Mouse (Mus musculus) c-Kit-positive CD71-positive TER-119-negative erythroid progenitor cells, embryonic 14.5 days (primary cell): Measurements from ENCODE around the gene Tenm4.

Source experiments
- DNase-seq: peaks from one replicate; pipeline ENCODE4 v3.0.0-alpha.2; 2013; ENCODE audit warnings: low read depth

The Tenm4 gene

DNA sequence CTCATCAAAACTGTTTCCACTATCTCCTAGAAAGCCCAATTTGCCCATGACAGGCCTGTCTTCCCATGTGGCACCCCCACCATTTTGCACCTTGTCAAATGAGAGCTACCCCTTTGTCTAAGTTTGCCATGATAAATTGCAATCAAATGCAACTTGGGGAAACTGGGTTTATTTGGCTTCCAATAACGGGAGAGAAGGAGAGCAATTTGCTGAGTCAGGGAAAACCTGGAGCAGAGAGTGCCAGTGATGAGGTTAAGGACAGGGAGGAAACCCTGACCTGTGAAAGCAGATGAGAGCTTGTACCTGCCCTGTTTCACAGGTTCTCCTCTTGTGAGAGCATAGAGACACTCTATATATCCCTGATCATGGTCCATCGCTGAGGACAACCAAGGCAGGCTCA is 170.4 kb downstream of the Tenm4 start:
- no peak for DNase-seq

DNA sequence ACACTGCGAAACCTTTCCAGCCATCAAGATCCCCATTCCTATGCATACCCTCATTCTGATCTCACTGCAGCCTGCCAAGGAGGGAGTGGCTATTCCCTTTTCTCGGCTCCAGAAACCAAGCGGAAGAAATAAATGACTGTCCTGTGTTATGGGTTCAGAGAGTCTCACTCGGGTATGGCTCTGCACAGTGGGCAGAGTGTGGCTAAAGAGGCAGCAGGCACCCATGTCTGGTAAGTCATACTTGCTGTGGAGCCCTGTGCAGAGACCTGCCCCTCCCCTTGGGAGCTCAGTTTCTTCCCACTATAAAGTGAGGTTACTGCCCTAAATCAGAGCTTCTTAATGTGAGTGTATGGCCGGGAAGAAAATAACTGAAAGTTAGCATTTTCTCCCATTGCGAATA is 171.9 kb downstream of the Tenm4 start:
- no peak for DNase-seq

DNA sequence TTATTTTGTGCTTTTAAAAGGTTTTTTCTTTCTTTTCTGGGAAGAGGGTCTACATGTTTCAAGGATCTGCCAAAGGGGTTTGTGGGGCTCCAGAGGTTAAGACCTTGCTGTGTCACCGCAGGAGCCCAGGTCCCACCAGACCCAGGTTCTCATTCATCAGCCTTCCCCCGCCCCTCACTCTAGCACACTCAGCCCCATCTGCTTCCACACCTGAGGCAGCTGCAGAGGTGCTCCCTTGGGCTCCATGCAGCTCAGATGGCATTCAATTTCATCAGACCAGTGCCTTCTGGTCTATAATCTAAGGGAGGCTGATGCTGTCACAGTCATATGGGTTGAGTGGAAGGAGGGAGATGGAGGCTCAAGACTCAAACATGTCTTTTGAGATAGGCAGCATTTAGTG is 172.6 kb downstream of the Tenm4 start:
- DNase-seq, result no peak

DNA sequence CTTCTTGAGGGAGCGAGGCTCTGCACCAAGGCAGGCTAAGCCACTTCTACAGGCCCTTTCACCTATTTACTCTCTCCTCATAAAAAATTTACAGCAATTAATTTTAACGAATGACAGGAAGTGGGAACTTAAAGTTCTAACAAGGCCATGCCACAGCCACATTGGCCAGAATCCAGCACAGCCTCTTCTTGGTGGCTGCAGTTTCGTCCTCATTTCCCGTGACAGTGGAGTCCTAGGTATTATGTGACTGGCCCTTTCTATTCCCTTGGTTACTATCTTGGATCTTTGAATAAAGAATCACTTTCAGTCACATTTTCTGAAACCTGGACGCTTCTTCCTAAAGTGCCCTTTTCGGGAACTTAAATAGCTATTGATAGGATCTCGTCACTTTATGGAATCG is 181.6 kb downstream of the Tenm4 start:
- DNase-seq, result no peak

DNA sequence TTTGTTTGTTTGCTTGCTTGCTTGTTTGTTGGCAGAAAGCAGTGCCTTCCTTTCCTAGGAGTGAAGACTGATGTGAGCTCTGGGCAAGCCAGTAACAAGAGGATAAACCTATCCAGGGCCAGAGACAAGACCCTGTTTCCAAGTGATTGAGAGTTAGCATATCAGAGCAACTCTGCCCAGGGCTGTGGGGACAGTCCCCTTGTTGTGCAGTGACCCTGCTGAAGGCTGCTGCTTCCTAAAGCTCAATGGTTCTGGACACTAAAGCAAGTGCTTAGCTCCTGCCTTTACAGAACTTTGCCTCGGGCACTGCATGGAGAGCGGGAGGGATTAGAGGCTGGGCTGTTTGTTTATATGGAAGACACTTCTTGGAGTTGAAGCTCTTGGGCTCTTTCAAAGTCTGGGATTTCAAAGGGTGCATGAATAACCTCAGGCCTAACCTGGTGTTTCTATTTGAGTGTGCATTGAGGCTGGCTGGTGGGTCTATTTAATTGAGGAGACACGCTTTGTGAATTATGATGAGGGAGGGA is 185.3 kb downstream of the Tenm4 start:
- no peak for DNase-seq

DNA sequence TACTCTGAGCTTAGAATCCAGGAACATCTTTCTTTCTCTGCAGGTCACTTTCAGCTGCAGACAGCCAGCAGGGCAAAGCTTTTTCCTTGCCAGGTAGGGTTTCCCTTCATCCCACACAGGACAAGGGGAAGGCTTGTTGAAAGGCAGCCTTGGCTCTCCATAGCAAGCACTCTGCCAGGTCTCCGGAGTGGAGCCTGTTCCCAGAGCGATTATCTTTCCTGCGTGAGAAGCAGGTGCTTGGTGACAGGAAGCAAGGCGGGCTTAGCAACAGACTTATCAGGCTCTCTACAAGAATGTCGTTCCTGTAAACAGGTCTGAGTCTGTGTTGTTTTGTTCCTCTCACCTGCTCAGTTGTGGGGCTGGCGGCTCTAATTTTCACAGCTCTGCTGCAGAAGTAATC is 186.5 kb downstream of the Tenm4 start:
- DNase-seq, result no peak

DNA sequence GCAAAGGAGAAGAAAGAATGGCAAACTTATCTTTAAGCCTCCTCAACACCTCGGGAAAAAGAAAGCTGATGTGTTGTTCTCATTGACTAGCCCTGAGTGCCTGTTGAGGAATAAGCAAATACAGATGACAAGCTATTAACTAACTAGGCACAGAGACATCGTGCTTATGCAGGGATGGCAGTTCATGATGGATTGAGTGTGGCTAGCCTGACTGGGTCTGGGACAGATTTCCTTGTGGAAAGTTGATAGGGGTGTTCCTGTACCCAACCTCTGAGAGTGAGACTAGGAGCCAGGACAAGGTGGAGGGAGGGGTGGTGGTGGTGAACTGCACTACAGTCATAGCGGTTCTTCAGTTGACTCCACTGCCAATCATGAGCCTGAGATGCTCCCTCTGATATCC is 192.3 kb downstream of the Tenm4 start:
- DNase-seq, result no peak

DNA sequence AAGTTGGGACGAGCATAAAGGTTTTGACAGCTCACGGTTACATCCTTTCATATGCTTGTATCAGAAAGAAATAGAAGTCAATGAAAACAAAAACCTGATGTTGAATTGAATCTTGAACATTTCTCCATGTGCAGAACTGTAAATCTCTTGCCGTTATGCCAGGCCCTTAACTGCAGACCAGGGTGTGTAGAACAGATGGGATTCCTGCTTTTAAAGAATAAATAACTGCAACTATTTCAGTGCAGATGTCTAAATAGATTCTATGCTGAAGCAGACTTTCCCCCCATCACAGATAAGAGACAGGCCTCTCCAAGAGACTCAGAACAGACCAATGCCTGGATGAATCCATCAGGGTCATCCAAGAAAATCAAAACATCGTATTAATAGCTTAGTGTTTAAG is 198.9 kb downstream of the Tenm4 start:
- no peak for DNase-seq

DNA sequence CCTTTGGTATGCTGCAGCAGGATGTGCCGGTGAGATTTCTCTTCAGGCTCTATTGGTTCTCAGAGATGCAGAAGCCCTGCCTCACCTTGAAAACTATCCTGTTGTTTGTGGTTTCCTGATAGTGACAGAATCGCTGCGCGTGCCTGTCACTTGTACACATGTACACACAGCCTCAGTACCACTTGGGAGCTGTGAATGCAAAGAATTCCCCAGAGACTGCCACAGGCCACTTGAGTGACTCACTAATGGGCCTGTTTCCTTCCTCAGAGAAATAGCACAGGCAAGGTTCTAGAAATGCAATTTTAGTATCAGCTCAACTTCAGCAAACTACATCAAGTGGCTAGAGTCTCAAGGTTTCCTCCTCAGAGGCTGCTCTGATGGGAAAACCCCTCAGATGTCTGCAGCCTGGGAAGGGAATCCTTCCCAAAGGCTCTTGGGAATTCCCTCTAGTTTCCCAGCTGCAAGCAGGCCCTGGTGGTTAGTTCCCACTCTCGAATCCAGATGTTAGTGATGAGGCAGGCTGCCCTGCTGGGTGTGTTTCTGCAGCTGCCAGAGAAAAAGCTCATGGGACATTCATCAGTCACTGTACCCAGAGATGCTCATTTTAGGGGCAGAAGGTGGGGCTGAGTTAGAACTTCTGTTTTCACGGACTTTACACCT is 203.1 kb downstream of the Tenm4 start:
- DNase-seq, result no peak

DNA sequence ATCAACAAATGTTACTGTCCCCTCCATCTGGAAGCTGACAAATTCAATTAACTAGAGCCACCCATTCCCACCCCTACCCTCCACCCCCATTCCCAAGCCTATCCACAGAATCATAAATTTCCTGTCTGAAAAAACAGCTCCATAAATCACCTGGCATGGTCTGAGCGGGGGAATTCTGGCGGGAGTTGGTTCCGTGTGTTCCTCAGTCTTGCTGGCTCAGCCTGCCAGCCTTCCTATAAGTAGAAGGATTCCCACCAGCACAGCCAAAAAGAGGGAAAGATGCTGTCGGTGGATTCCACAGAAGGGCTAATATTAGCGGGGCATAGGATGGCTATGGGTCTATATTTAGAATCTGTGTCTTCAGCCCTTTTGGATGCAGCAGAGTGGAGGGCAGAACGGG is 204.5 kb downstream of the Tenm4 start:
- DNase-seq, result no peak

DNA sequence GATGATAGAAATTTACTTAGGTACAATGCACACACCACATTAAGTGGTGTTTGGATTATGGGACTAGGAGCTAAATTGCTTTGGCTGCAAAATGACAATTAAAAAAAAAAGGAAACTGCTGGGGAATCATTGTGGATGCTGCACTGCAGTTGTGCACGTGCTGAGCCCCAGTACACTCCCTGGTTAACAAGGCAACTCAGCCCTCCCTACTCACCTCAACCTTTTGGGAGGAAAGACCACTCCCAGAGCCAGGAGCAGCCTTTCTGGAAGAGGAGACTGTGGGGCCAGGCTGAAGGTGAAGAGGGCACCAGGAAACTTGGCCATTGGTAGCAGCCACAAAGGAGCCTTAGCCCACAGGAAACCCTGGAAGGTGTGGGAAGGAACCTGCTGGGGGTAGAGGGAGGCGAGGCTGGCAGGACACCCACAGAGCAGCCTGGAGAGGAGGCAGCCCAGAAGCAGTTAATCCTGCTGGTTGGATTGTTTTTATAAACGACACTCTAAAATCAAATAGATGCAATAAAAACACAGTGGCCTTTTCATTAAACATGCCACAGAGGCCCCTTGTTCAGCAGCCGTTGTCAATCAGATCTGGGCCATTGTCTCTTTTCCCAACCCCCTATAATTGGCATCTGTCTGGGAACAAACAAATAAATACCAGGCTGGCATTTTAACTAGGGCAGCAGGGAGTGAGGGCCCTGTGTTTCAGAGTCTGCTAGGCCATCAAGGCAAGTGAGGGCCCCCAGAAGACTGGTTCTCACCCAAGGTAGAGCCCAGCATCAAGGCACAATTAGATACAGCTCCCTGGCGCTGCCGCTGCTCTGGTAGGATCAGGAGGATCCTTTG is 212.9 kb downstream of the Tenm4 start:
- DNase-seq, result no peak

DNA sequence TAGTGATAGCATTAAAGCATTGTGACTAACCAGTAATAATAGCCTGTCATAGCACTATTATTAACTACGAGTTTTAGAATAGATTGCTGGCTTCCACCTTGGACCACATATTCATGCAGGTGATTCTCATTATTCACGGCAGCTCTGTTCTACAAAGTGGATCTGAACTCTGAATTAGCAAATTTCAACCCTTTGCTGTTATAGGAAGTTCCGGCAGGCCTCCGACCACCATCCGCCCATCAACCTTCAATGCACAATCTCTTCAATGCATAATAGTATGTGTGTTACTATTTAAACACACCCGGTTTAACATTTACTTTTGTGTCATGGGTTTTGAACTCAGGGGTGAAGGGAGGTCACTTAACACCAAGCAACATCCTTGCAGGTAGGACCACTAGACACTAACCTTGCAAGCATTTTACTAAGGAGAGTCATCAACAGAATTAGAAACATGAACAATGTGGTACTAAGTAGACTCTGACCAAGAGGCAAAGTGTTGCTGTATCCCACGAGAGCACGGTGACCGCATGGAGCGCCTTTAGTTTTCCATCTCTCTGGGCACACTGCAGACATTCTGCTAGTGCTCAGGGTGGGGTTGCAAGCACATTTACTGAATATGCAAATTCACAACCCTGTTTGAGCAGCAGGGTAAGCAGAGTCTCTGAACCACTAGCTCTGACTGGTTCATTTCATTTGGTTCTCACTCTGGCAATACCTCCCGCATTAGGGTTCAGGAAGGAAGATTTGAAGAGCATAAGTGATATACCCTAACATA is 213.9 kb downstream of the Tenm4 start:
- no peak for DNase-seq

DNA sequence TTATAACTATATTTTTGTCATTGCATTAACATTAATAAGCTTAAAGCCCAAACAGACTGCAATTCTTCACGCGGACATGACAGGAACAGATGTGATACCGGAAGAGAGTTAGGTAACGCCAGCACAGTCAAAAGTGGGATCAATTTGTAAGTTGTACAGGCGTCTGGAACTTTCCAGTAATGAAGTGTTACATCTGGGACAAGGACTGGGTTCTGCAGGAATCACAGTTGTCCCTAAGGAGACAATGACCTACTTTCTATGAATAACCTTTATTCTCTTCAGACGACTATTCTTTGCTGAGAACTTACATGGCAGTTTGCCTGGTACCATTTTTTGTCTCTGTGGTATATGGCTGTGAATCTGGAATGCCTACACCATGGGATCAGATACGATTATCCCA is 214.8 kb downstream of the Tenm4 start:
- DNase-seq, result no peak

DNA sequence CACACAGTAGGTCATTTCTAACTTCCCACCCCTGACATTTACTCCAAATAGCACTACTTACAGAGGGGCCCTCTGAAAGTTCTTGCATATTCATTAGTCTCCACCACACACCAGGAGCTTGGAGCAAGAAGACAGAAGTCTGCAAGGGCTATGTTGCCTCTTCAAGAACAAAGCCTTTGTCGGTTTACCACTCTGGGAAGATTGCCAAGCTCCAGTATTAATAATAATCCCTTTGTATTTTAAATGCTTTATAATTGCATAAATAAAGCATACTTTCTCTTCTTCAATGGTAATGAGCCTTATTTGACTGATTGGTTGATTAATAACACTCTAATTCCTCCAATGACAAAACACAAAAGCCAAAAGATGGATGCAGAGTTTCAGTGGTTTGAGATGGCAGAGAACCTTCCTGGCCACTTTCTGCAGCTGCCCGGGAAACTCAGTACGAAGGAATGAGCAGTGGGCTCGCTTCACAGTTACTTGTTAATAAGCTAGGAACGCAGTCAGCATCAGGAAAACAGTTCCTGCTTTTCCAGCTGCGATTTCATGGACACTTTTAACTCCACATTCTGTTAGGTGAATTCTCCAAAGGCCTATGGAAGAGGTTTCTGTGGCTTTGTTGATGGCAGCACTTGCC is 219.1 kb downstream of the Tenm4 start:
- DNase-seq, result no peak

DNA sequence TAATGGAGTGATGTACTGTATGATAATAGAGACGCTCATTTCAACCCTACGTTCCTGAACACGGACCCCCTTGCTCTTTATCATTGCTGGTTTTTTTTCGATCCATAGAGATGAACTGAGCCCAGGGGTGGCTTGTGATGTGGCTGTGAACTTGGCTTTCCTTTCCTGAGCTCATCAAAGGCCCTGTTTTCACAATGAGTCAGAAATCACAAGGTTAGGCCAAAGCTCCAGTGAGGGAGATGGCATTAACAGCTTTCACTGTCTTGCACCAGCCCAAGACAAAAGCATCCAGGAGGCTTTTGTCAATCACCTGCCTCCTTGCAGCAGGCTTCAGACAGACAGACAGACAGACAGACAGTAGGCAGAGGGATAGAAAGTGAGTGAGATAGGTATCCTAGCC is 219.8 kb downstream of the Tenm4 start:
- DNase-seq, result no peak

DNA sequence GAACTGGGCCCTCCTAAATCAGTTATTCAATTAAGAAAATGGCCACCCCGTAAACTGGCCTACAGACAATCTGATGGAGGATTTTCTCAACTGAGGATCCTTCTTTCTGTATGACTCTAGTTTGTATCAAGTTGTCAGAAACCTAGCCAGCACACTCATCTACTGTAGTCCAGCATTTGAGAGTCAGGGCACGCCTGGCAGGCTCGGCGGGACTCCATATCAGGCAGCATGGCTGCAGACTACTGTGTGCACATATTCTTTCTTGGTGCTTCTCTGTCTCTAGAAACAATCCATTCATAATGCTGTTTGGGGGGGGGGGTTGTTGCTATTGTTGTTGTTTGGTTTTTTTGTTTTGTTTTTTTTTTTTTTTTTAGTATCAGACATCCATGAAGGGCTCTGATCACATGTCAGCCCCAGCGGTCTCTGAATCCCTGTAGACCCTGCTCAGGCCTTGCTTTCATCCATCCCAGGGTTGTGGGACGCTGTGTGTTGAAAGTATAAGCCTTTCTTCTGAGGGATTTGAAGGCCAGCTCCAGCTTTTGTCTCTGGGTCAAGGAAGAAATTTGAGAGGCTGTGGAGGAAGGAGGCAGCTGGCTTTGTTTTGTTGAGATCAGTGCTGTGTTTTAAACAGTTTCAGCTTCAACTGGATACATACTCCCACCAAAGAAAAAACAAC is 220.9 kb downstream of the Tenm4 start:
- DNase-seq, result no peak

DNA sequence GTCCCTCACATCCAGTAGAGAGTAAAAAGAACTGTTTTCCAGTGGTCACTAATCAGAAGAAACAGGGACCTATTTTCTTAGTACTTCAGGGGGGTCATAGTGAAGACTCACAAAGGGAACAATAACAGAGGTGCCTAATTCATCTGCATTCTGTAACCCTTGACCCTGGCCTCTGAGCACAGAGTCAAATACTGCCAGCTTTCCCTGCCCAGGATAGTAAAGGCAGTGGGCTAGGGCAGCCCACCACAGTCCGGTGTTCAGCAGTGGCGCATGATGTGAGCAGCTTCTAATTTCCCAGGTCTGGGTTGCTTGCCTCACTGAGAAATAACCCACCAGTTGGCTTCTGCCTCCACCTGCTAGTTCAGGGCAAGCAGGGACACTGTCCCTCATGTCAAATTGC is 221.6 kb downstream of the Tenm4 start:
- DNase-seq, result no peak

DNA sequence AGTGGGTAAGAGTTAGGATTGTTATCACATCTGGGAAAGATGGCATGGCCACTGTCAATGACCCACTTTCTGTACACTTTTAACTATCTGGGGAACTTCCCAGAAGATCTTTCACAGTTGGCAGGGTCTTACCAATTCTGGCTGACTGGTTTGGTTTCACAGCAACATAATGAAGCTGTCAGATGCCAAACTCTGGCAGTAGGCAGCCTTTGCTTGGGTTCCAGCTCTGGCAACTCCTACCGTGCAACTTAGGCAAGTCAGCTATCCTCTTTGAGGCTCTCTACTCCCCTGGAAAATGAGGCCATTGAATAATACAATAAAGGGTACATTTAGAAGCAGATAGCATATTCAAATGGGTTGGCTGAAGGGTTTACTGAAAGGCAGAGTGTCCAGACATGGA is 226.9 kb downstream of the Tenm4 start:
- no peak for DNase-seq

DNA sequence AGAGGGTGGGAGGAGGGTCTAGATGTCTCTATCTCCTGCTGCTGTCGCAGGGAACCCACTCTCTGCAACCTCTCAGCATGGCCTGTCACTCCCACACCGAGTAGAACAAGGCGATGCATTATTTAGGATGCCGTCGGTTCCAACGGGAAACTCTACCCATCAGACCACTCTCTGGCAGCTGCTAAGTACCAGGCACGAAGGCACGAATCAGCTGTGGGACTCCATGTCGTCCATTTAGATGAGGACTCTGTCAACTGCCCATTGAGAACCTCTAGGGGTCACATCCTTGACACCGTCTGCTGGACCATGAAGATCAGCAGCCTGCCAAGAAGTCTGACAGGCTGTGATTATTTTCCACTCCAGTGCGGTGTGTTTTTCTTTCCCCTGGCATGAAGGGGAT is 229.4 kb downstream of the Tenm4 start:
- no peak for DNase-seq

DNA sequence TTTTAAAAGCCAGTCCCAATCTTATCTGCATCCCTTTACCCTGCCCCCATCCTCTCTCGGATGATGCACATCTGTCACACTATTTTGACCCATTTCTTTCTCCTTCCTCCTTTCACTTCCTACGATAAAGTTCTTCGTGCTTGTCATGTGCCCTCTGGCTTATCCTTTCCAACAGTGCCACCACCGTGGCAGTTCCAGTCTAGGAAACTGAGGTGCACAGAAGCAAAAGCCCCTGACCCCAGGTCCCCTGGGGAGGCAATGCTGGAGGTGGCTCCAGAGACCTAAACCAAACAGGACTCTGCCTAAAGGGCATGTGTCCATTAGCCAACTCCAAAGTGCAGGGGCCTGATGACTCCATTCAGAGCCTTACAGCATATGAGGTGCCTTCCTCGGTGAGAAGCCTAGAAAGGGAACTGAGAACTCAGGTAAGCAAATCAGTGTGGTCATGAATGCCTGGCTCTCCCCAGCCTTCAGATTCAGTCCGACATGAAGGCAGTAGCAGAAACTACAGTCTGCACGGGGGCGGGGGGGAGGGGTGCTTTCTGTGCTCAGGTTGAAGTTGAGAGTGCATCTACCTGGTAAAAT is 235.7 kb downstream of the Tenm4 start:
- DNase-seq, result no peak

DNA sequence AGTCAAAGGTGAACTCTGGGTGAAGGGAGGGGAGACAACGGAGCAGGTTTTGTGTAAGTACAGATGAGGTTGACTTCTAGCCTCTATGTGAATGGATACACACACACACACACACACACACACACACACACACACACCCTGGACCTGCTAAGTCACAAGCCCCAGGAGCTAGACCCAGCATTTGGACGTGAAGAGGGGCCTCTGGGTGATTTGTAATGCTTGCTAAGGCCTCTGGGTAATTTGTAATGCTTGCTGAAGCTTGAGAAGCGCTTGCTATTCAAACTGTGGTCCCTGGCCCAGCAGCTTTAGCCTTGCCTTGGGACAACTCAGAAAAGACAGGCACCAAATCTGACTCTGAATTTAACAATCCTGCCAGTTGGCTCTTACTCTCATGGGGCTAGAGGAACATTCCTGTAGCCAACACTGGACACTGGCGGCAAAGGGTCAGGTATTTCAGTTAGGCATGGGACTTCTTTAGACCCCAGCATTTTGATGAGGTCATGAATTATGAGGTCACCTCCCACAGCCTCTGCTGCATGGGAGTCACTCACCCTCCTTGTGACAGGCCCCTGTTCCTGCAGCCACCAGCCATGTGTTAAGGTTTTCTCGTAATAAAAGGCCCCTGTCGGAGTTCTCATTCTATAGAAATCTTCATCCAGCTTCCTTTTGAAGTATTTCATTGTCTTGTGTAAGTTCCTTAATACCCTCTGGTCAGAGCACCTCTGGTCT is 237.3 kb downstream of the Tenm4 start:
- no peak for DNase-seq
